Mouse (Mus musculus) small intestine, adult 2 months (tissue): ENCODE measurements around the gene Camkk2. TPM values are rescaled to one million over a fixed set of nuclear protein-coding genes. Genes with fewer than 3 reads are reported as not detected.

Experiments
- H3K27ac ChIP-seq: fragments of 200-500 bp; 2 replicates; pipeline ENCODE4 v1.5.1; 2012; ENCODE audit warnings: low read depth, low read length, control low read depth, inconsistent platforms; ENCODE audit not compliant: insufficient read depth
- H3K27me3 ChIP-seq: fragments of 200-500 bp; 2 replicates; pipeline ENCODE4 v1.6.1; 2012; ENCODE audit warnings: mild to moderate bottlenecking, moderate library complexity, low read length, inconsistent platforms; ENCODE audit not compliant: control insufficient read depth, insufficient read depth
- H3K36me3 ChIP-seq: fragments of 200-500 bp; 2 replicates; pipeline ENCODE4 v1.6.1; 2012; ENCODE audit warnings: mild to moderate bottlenecking, low read length, control low read depth, inconsistent platforms; ENCODE audit not compliant: control insufficient read depth, insufficient read depth
- H3K4me1 ChIP-seq: fragments of 200-500 bp; 2 replicates; pipeline ENCODE4 v1.6.1; 2012; ENCODE audit warnings: low read length, inconsistent platforms, mixed read lengths; ENCODE audit not compliant: control insufficient read depth, insufficient read depth, insufficient read length
- H3K4me3 ChIP-seq: fragments of 200-500 bp; 2 replicates; pipeline ENCODE4 v1.5.1; 2012; ENCODE audit warnings: low read depth, mild to moderate bottlenecking, control low read depth, inconsistent platforms, low read length, moderate library complexity
- CTCF ChIP-seq: fragments of 200-500 bp; IDR thresholded peaks from 2 replicates; pipeline ENCODE4 v1.5.1; 2012; ENCODE audit warnings: low read depth, mild to moderate bottlenecking, control low read depth, inconsistent platforms, low read length, moderate library complexity, mixed read lengths; ENCODE audit not compliant: insufficient replicate concordance, insufficient read length; ENCODE audit errors: extremely low read depth
- POLR2A ChIP-seq: fragments of 200-500 bp; IDR thresholded peaks from 2 replicates; pipeline ENCODE4 v1.6.1; 2012; ENCODE audit warnings: low read depth, mild to moderate bottlenecking, control low read depth, inconsistent platforms, low read length, moderate library complexity
- WGBS: fragments of 180-500 bp; shearing (Covaris S2); methylation state at CpG from one replicate; pipeline ENCODE4 v1.1.7; 2018; 5-methylcytosine and 5-hydroxymethylcytosine counted together
- polyA plus RNA-seq: library from polyadenylated mRNA; depleted of rRNA; stranded (reverse); fragments of >200 nt; gene quantifications from 2 replicates; pipeline ENCODE4 v1.2.3, GENCODE M21; 2012; rRNA removed

Camkk2 gene
- 6.8 and 6.9 TPM in 2 replicates for polyA plus RNA-seq

DNA sequence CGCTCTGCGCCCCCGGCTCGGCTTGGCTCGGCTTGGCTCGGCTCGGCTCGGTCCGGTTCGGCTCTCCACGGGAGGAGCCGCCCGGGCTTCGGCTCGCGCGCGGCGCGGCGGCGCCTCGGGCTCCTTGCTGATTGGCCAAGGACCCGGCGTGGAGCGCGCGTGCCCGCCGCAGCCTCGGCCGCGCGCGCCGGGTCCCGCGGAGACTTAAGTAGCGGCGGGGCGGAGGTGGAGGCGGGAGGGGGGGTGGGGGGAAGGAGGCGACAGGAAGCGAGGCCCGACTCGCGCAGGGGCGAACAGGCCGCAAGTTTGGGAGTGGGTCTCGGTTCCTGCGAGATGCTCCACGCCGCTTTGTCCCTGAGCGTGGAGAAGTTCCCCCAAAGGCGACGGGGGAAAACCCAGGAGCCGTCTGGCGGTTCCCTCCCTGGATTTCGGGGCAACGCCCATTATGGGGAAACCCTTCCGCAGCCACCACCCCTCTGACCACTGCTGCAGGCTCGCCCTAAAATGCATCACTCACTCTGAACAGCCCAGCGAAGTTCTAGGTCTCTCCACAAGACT, at the start of gene Camkk2:
Gene Camkk2, minus strand, starts transcription at position 133 of the 558 bp plus-strand sequence.
- WGBS, result under 1% methylated on average over 59 of the region's 63 CpGs
- Histone ChIP-seq H3K27me3 (peaks cover 7% of the 10 kb centered on the region), H3K27ac (peak within 1 kb of the TSS; percentile 79), H3K4me3 (peak within 1 kb of the TSS; percentile 96), H3K4me1 (peaks cover 7% of the 10 kb centered on the region), H3K36me3 (no peaks in the 10 kb centered on the region)
- TF ChIP-seq POLR2A (no peak), CTCF (no peak)

DNA sequence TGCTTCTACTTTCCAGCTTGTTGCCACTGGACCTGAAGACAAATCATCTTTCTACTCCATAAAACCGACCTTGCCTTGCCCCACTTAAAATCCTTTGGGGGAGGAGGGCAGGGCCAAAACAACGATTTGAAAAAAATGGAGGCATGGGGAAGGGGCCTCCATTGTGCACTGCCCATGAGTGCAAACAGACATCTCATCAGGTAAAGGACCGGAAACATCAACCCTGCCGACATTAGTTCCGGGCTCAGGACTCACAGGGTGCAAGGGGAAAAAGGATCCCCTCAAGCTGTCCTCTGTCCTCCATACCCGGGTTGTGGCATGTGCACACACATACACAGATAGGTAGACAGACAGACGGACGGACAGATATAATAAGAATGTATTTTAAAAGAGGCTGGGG, 45.9 kb upstream of the Camkk2 start:
- Histone ChIP-seq H3K27ac (no peak overlapping the region), H3K4me3 (no peak overlapping the region), H3K27me3 (no peaks in the 10 kb centered on the region), H3K36me3 (no peaks in the 10 kb centered on the region), H3K4me1 (no peaks in the 10 kb centered on the region)
- TF ChIP-seq POLR2A (no peak), CTCF (no peak)
- WGBS, result 84% methylated on average over 8 of the region's 8 CpGs

DNA sequence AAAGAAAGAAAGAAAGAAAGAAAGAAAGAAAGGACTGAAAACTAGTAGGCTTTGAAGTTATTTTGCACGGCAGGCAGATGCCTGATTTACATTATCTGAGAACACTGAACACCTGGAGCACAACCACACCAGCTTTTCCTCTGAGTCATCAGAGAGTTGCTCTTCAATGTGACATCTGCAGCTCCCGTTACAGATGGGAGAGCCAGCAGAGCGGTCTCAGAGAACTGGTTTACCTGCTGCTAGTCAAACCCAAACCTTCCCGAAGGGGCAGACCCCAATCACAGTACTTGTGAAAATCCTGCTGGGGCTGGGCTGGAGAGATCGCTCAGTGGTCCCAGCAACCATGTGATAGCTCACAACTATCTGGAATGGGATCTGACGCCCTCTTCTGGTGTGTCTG, 45.2 kb upstream of the Camkk2 start:
- 70% methylated on average over 6 of the region's 6 CpGs for WGBS
- Histone ChIP-seq H3K27ac (no peak overlapping the region), H3K4me3 (no peak overlapping the region), H3K4me1 (no peaks in the 10 kb centered on the region), H3K27me3 (no peaks in the 10 kb centered on the region), H3K36me3 (no peaks in the 10 kb centered on the region)
- TF ChIP-seq POLR2A, result no peak
- TF ChIP-seq CTCF, result no peak

DNA sequence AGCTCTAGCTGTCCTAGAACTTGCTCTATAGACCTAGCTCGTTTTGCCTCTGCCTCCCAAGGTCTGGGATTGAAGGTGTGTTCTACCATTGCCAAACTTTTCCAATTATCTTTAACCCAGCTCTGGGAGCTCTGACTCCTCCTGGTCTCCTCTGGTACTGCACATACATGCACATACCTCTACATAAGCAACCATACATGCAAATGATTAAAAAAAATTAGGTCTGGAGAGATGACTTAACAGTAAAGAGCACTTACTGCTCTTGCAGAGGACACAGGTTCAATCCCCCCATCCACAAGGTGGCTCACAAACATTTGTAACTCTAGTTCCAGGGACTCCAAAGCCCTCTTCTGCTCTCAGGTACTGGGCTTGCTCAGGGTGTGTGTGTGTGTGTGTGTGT, 44.8 kb upstream of the Camkk2 start:
- WGBS, result 51% methylated on average over 1 of the region's 1 CpGs
- Histone ChIP-seq H3K27ac (no peak overlapping the region), H3K4me1 (no peaks in the 10 kb centered on the region), H3K4me3 (no peak overlapping the region), H3K36me3 (no peaks in the 10 kb centered on the region), H3K27me3 (no peaks in the 10 kb centered on the region)
- TF ChIP-seq POLR2A (no peak), CTCF (no peak)

DNA sequence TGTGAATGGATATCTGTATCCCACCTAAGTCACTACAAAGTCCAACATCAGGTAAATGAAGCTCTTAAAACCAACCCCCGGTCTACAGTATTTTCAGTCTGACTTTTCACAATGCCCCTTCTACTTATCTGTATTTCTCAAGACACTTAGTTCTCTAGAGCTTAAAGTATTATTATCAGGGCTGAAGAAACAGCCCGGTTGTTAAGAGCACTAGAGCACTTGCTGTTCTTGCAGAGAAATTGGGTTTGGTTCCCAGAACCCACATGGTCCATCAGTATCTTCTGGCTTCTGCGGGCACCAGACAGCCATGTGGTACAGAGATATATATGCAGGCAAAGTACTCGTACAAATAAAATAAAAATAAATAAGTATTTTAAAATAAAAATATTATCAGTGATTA, 43.2 kb upstream of the Camkk2 start:
- peaks cover 12% of the 10 kb centered on the region for H3K36me3 ChIP-seq
- WGBS, result 90% methylated on average over 4 of the region's 4 CpGs
- no peaks in the 10 kb centered on the region for H3K4me1 ChIP-seq
- no peak overlapping the region for H3K27ac ChIP-seq
- no peaks in the 10 kb centered on the region for H3K27me3 ChIP-seq
- TF ChIP-seq POLR2A (no peak), CTCF (no peak)
- no peak overlapping the region for H3K4me3 ChIP-seq

DNA sequence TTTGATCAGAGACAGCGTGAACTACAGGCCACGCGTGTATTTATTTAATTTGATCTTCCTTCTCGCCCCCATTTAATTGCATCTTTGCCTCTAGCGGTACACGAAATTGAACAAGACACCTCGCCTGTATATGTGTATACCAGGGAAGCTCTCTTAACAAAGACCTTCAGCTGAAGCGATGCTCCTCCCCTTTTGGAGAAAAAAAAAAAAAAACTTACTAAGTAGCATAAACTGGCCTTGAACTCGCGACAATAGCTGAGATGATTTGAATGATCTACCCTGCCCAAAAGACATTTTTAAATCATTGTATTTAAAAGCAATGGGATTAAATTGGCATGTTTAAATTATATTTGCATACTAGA, 42.3 kb upstream of the Camkk2 start:
- peak overlapping the region; percentile 63 for H3K27ac ChIP-seq
- no peaks in the 10 kb centered on the region for H3K27me3 ChIP-seq
- TF ChIP-seq CTCF (no peak), POLR2A (no peak)
- under 1% methylated on average over 10 of the region's 10 CpGs for WGBS
- H3K36me3 ChIP-seq, result peaks cover 17% of the 10 kb centered on the region
- H3K4me3 ChIP-seq, result peak overlapping the region; percentile 66
- H3K4me1 ChIP-seq, result no peaks in the 10 kb centered on the region

DNA sequence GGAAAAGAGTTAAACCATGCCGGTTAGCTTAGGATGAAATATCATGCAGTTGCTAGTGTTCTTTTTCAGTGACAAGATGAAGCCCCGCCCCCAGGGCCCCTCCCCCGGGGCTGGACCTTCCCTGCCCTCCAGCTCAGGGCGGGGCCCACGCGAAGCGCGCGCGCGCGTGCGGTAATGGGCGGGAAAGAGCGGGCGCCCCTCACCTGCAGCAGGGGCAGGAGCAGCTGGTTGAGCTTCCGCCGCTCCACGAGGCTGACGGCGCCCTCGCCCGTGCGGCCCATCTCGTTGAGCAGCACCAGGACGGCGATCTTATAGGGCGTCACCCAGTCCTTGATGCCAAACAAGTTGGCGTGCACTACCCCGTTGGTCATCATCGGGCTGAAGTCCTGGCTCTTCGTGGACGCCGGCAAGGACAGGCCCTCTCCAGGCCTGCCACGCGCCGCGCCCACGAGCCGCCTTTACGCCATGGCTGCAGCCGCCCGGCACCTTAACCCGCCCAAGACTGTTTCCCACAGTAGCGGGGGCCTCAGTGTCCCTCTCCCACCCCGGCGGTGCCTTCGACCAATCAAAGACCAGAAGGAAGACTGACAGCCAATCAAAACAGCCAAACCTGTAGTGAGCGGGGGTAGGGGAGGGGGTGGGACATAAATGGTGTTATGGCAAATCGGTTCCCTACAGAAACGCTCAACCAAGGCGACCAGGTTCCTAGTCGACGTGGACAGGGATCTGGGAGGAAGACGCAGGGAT, 41.7 kb upstream of the Camkk2 start, which contains the start of gene Anapc5:
Gene Anapc5, minus strand, starts transcription at position 563 of the 747 bp plus-strand sequence.
- peak within 1 kb of the TSS; percentile 86 for H3K27ac ChIP-seq
- WGBS, result under 1% methylated on average over 55 of the region's 55 CpGs
- TF ChIP-seq CTCF, result no peak
- peak; percentile 83 for TF ChIP-seq POLR2A
- no peaks in the 10 kb centered on the region for H3K4me1 ChIP-seq
- peak within 1 kb of the TSS; percentile 66 for H3K4me3 ChIP-seq
- H3K27me3 ChIP-seq, result no peaks in the 10 kb centered on the region
- H3K36me3 ChIP-seq, result peaks cover 19% of the 10 kb centered on the region
